Mouse (Mus musculus): ENCODE measurements around the gene Zcchc12. TPM values are rescaled to one million over a fixed set of nuclear protein-coding genes. Genes with fewer than 3 reads are reported as not detected.

Zcchc12 gene
- polyA plus RNA-seq, 1 experiment = 0.28 TPM

DNA sequence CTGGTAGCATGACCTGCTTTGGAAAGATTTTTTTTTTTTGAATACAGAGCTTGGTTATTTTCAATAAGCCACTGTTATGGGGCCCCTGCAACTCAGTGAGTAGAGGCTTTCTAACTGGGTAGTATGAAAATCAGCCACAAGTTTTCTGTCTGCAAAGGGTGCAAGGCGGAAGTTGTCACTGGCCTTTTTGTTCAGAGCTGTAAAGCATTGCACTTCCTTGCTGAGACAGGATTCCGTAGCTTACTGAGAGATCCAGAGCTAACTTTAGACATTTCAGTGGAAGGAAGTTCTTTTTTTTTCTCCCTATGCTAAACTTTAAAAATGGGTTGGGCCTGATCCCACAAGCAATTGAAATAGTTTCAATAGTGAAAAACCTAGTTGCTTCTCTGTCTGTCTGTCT, 33.6 kb downstream of the Zcchc12 start:
- Histone ChIP-seq H3K4me1 (ENCODE audit: control insufficient read depth, insufficient read depth, low read length) (no peaks in the 10 kb centered on the region), H3K27me3 (replicated peaks; ENCODE audit: control insufficient read depth, insufficient read depth, low read length) (no peaks in the 10 kb centered on the region), H3K36me3 (ENCODE audit: control insufficient read depth, insufficient read depth, low read length) (no peaks in the 10 kb centered on the region), H3K27ac (ENCODE audit: insufficient read depth, low read depth, low read length) (no peak overlapping the region), H3K4me3 (ENCODE audit: insufficient read depth, low read depth, low read length) (no peak overlapping the region)
- 48% methylated on average over 2 of the region's 2 CpGs for WGBS
- DNase-seq = peak; percentile 10
- TF ChIP-seq POLR2A (IDR thresholded peaks at IDR 0.05; ENCODE audit: low read depth, low read length) (no peak), CTCF (conservative IDR thresholded peaks at IDR 0.05; ENCODE audit: insufficient read depth, insufficient read length, low read depth, low read length) (no peak)

DNA sequence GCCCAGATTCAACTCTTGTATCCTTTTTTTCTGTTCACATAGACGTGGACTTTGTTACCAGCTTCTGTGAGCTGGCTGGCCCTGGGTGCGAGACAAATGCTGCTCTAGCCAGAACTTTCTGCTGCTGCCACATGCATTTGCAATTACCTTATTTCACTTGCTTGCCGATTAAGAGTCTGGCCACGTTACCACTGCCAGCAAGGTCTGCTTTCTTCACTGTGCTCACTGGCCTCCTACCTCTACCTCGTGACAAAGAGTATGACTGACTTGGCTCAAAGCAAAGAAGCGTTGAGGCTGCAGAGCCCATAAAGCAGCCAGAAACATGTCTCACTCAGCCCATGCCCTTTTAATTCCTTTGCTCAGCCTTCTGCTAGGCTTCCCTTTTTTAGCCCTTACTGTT, 39.9 kb downstream of the Zcchc12 start:
- TF ChIP-seq POLR2A (IDR thresholded peaks at IDR 0.05; ENCODE audit: low read depth, low read length) (no peak), CTCF (conservative IDR thresholded peaks at IDR 0.05; ENCODE audit: insufficient read depth, insufficient read length, low read depth, low read length) (no peak)
- H3K4me3 ChIP-seq (ENCODE audit: insufficient read depth, low read depth, low read length) = no peak overlapping the region
- no peaks in the 10 kb centered on the region for H3K4me1 ChIP-seq (ENCODE audit: control insufficient read depth, insufficient read depth, low read length)
- 76% methylated on average over 6 of the region's 6 CpGs for WGBS
- H3K36me3 ChIP-seq (ENCODE audit: control insufficient read depth, insufficient read depth, low read length) = no peaks in the 10 kb centered on the region
- H3K27me3 ChIP-seq (replicated peaks; ENCODE audit: control insufficient read depth, insufficient read depth, low read length) = no peaks in the 10 kb centered on the region
- DNase-seq = no peak
- no peak overlapping the region for H3K27ac ChIP-seq (ENCODE audit: insufficient read depth, low read depth, low read length)

Other genes with a start within 250 kb of the Zcchc12 start
- gene Il13ra1, start 83.8 kb upstream of the Zcchc12 start, polyA plus RNA-seq (2012; rRNA removed) = 8.9 and 10.9 TPM in 2 replicates
- 2.3 and 2.6 TPM in 2 replicates for gene Lonrf3, start 132.4 kb downstream of the Zcchc12 start, polyA plus RNA-seq (2012; rRNA removed)
- gene Gm6268, start 205.4 kb downstream of the Zcchc12 start, polyA plus RNA-seq (2012; rRNA removed) = not detected in 2 replicates